Mouse (Mus musculus): ENCODE results near the gene Gm8122. TPM values are rescaled to one million over a fixed set of nuclear protein-coding genes. Genes with fewer than 3 reads are reported as not detected.
"Not testable (repeated sequence)": the region's sequence is repeated elsewhere in the genome, so short reads cannot be mapped to it uniquely, and the experiment has no call there.

The Gm8122 gene
- polyA plus RNA-seq (2015; fragmentation: Nextera tagmentation; extraction: Ambion mirVana), result not detected in 2 replicates

DNA sequence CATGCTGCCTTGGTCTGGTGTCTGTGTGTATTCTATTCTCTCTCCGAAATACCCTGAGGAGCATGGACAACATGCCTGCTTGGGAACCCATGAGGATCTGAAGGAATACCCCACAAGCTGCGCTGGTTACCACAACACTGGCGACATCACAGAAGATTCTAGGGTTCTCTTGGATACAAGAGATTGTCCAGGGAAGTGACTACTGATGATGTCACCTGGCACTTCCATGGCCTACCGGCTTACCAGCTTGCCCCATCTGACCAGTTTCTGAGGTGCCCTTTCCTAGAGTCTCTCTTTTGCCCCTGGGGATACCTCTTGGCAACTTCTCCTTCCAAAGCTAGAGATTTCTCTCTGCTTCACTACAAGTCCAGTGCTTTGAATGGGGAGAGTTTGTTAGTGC lies at the start of gene Gm8122:
Gene Gm8122 (minus strand): TSS at position 101 of the 400 bp plus-strand sequence.
- ATAC-seq (ENCODE audit: insufficient read depth, low FRiP score); H3K36me3 ChIP-seq (ENCODE audit: control insufficient read depth, insufficient read depth, low read length); H3K27me3 ChIP-seq (ENCODE audit: control insufficient read depth, insufficient read depth, low read length); H3K4me2 ChIP-seq (ENCODE audit: low read depth, low read length); H3K27ac ChIP-seq (ENCODE audit: low read length); H3K4me1 ChIP-seq (ENCODE audit: control insufficient read depth, insufficient read depth, low read length); H3K9me3 ChIP-seq (replicated peaks; ENCODE audit: control insufficient read depth, low read length); H3K9ac ChIP-seq (ENCODE audit: low read length); H3K4me3 ChIP-seq (replicated peaks; ENCODE audit: low read length): not testable (repeated sequence)
- 83% methylated on average over 3 of the region's 4 CpGs for WGBS

DNA sequence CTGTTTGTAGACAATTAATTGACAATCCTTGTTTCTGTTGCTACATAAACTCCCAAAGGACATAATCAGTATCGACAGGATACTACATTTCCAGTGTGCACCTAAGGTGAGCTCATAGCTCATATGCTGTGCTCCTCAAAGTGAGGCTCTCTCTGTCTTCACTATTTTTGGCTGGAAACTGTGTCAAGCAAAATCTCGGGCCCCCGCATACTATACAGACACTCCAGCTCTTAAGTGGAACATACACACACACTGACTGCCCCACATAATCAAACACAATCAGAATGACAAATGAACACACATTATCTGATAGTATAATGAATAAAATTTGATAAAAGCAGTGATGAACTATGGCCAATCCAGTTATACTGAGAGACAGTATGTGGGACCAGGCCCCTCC lies 43.6 kb upstream of the Gm8122 start:
- not testable (repeated sequence) for H3K9me3 ChIP-seq (replicated peaks; ENCODE audit: control insufficient read depth, low read length); ATAC-seq (ENCODE audit: insufficient read depth, low FRiP score); H3K9ac ChIP-seq (ENCODE audit: low read length); H3K27ac ChIP-seq (ENCODE audit: low read length); H3K4me3 ChIP-seq (replicated peaks; ENCODE audit: low read length); H3K36me3 ChIP-seq (ENCODE audit: control insufficient read depth, insufficient read depth, low read length); H3K4me2 ChIP-seq (ENCODE audit: low read depth, low read length); H3K27me3 ChIP-seq (ENCODE audit: control insufficient read depth, insufficient read depth, low read length); H3K4me1 ChIP-seq (ENCODE audit: control insufficient read depth, insufficient read depth, low read length)
- 88% methylated on average over 3 of the region's 3 CpGs for WGBS

- H3K9me3 ChIP-seq (replicated peaks; ENCODE audit: control insufficient read depth, low read length); H3K36me3 ChIP-seq (ENCODE audit: control insufficient read depth, insufficient read depth, low read length); H3K27ac ChIP-seq (ENCODE audit: low read length); H3K4me2 ChIP-seq (ENCODE audit: low read depth, low read length); ATAC-seq (ENCODE audit: insufficient read depth, low FRiP score); H3K4me3 ChIP-seq (replicated peaks; ENCODE audit: low read length); H3K9ac ChIP-seq (ENCODE audit: low read length); H3K4me1 ChIP-seq (ENCODE audit: control insufficient read depth, insufficient read depth, low read length); H3K27me3 ChIP-seq (ENCODE audit: control insufficient read depth, insufficient read depth, low read length): not testable (repeated sequence)
- 65% methylated on average over 4 of the region's 4 CpGs for WGBS
These were observed 43.0 kb upstream of the Gm8122 start for GRCm38 (mm10) chr14:43278146-43278545.

GRCm38 (mm10) chr14:43277468-43277867 lies 42.4 kb upstream of the Gm8122 start:
- not testable (repeated sequence) for ATAC-seq (ENCODE audit: insufficient read depth, low FRiP score); H3K4me2 ChIP-seq (ENCODE audit: low read depth, low read length); H3K4me1 ChIP-seq (ENCODE audit: control insufficient read depth, insufficient read depth, low read length); H3K9ac ChIP-seq (ENCODE audit: low read length); H3K27me3 ChIP-seq (ENCODE audit: control insufficient read depth, insufficient read depth, low read length); H3K9me3 ChIP-seq (replicated peaks; ENCODE audit: control insufficient read depth, low read length); H3K27ac ChIP-seq (ENCODE audit: low read length); H3K36me3 ChIP-seq (ENCODE audit: control insufficient read depth, insufficient read depth, low read length); H3K4me3 ChIP-seq (replicated peaks; ENCODE audit: low read length)
- WGBS, result 68% methylated on average over 2 of the region's 2 CpGs

DNA sequence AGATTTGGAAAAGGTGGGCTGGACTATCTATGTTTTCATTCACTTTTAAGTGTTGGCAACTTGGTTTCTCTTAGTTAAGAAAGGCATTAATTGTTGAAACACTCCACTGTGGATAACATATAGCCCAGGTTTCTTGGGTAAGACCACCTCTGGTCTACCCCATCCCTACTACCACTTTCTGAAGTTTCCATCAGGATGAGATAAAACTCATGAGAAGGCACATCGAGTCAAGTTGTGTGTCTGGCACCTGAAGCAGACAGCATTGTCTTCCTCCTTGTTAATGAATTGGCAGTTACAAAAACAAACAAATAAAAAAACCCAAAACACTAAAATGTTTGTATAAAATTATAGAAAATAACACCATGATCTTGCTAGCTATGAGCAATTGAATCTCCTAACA lies 40.6 kb upstream of the Gm8122 start:
- H3K9ac ChIP-seq (ENCODE audit: low read length); H3K27me3 ChIP-seq (ENCODE audit: control insufficient read depth, insufficient read depth, low read length); ATAC-seq (ENCODE audit: insufficient read depth, low FRiP score); H3K4me3 ChIP-seq (replicated peaks; ENCODE audit: low read length); H3K27ac ChIP-seq (ENCODE audit: low read length); H3K9me3 ChIP-seq (replicated peaks; ENCODE audit: control insufficient read depth, low read length); H3K36me3 ChIP-seq (ENCODE audit: control insufficient read depth, insufficient read depth, low read length); H3K4me2 ChIP-seq (ENCODE audit: low read depth, low read length); H3K4me1 ChIP-seq (ENCODE audit: control insufficient read depth, insufficient read depth, low read length): not testable (repeated sequence)
- 82% methylated on average over 1 of the region's 1 CpGs for WGBS

GRCm38 (mm10) chr14:43274986-43275511 lies 39.9 kb upstream of the Gm8122 start, which contains the start of gene Gm9732:
Gene Gm9732, plus strand, starts transcription at chr14:43275036.
- not testable (repeated sequence) for H3K4me1 ChIP-seq (ENCODE audit: control insufficient read depth, insufficient read depth, low read length); H3K4me2 ChIP-seq (ENCODE audit: low read depth, low read length); H3K9me3 ChIP-seq (replicated peaks; ENCODE audit: control insufficient read depth, low read length); H3K9ac ChIP-seq (ENCODE audit: low read length); H3K36me3 ChIP-seq (ENCODE audit: control insufficient read depth, insufficient read depth, low read length); H3K4me3 ChIP-seq (replicated peaks; ENCODE audit: low read length); H3K27me3 ChIP-seq (ENCODE audit: control insufficient read depth, insufficient read depth, low read length); ATAC-seq (ENCODE audit: insufficient read depth, low FRiP score); H3K27ac ChIP-seq (ENCODE audit: low read length)
- WGBS, result 71% methylated on average over 8 of the region's 8 CpGs

- ATAC-seq (ENCODE audit: insufficient read depth, low FRiP score); H3K36me3 ChIP-seq (ENCODE audit: control insufficient read depth, insufficient read depth, low read length); H3K27me3 ChIP-seq (ENCODE audit: control insufficient read depth, insufficient read depth, low read length); H3K27ac ChIP-seq (ENCODE audit: low read length); H3K4me3 ChIP-seq (replicated peaks; ENCODE audit: low read length); H3K4me2 ChIP-seq (ENCODE audit: low read depth, low read length); H3K9me3 ChIP-seq (replicated peaks; ENCODE audit: control insufficient read depth, low read length); H3K4me1 ChIP-seq (ENCODE audit: control insufficient read depth, insufficient read depth, low read length); H3K9ac ChIP-seq (ENCODE audit: low read length): not testable (repeated sequence)
- WGBS, result 83% methylated on average over 1 of the region's 1 CpGs
These were observed 38.1 kb upstream of the Gm8122 start for GRCm38 (mm10) chr14:43273161-43273560.

DNA sequence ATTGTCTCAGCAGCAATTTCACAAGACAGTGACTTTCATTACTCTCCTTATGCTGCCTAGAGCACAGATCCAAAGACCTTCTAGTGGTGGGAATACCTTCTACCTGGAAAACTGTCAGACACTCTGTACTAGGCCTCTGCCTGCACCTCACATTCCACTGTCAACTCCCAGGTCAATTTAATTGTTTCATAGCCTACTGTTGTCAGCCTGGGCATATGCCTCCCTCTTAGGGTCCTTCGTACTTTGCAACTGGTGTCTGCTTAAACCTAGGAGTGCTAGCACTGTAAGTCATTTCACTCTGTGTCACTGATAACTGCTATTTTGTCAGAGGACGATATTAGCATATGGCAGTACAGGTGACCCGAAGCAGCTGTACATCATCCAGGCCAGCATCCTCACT lies 34.1 kb upstream of the Gm8122 start:
- H3K4me3 ChIP-seq (replicated peaks; ENCODE audit: low read length); H3K9ac ChIP-seq (ENCODE audit: low read length); ATAC-seq (ENCODE audit: insufficient read depth, low FRiP score); H3K4me1 ChIP-seq (ENCODE audit: control insufficient read depth, insufficient read depth, low read length); H3K27ac ChIP-seq (ENCODE audit: low read length); H3K36me3 ChIP-seq (ENCODE audit: control insufficient read depth, insufficient read depth, low read length); H3K27me3 ChIP-seq (ENCODE audit: control insufficient read depth, insufficient read depth, low read length); H3K9me3 ChIP-seq (replicated peaks; ENCODE audit: control insufficient read depth, low read length); H3K4me2 ChIP-seq (ENCODE audit: low read depth, low read length): not testable (repeated sequence)
- 76% methylated on average over 3 of the region's 3 CpGs for WGBS

DNA sequence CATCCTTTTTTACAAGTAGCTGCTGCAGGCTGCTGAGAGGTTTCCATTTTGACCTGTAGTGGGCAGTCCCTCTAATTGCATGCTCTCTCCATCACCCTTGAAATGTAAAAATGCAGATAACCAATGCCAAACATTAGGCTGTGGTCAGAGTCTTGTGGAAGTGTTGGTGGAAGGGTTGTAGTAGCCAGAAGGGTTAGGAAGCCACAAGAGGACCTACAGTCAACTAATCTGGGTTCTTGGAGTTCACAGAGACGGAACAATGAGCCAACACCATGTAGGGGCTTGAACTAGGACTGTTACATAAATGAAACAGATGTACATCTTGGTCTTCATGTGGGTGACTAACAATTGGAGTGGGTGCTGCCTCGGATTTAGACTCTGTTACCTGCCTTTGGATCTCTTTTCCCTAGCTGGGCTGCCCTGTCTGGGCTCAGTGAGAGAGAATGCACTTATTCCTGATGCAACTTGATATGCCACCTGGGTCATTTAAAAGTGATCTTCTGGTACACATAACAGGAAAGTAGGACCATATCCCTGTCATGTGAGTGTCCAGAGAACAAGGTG lies 33.5 kb upstream of the Gm8122 start:
- H3K9me3 ChIP-seq (replicated peaks; ENCODE audit: control insufficient read depth, low read length); H3K9ac ChIP-seq (ENCODE audit: low read length); H3K27ac ChIP-seq (ENCODE audit: low read length); H3K4me1 ChIP-seq (ENCODE audit: control insufficient read depth, insufficient read depth, low read length); H3K4me2 ChIP-seq (ENCODE audit: low read depth, low read length); ATAC-seq (ENCODE audit: insufficient read depth, low FRiP score); H3K27me3 ChIP-seq (ENCODE audit: control insufficient read depth, insufficient read depth, low read length); H3K4me3 ChIP-seq (replicated peaks; ENCODE audit: low read length); H3K36me3 ChIP-seq (ENCODE audit: control insufficient read depth, insufficient read depth, low read length): not testable (repeated sequence)
- 53% methylated on average over 2 of the region's 2 CpGs for WGBS

Measured in stomach, embryonic 16.5 days (tissue).